Mouse (Mus musculus) embryonic facial prominence, embryonic 10.5 days (tissue): ENCODE data around the gene Dusp6. TPM values are rescaled to one million over a fixed set of nuclear protein-coding genes. Genes with fewer than 3 reads are reported as not detected.

Experiments used
- DNase-seq: peaks from one replicate; pipeline ENCODE4 v3.0.0-alpha.2; 2017; ENCODE audit warnings: low spot score
- H3K27ac ChIP-seq: fragments of 300-500 bp; sonication (generic); replicated peaks from 2 replicates; pipeline ENCODE4 v1.5.1; 2016; ENCODE audit warnings: mild to moderate bottlenecking
- H3K27me3 ChIP-seq: fragments of 300-500 bp; sonication (generic); replicated peaks from 2 replicates; pipeline ENCODE4 v1.6.1; 2016; ENCODE audit warnings: low read depth, mild to moderate bottlenecking; ENCODE audit not compliant: poor library complexity, severe bottlenecking
- H3K36me3 ChIP-seq: fragments of 300-500 bp; sonication (generic); replicated peaks from 2 replicates; pipeline ENCODE4 v1.6.1; 2016; ENCODE audit warnings: mild to moderate bottlenecking, moderate library complexity
- H3K4me1 ChIP-seq: fragments of 300-500 bp; sonication (generic); 2 replicates; pipeline ENCODE4 v1.6.1; 2016
- H3K4me3 ChIP-seq: fragments of 300-500 bp; sonication (generic); 2 replicates; pipeline ENCODE4 v1.5.1; 2016; ENCODE audit warnings: mild to moderate bottlenecking, moderate library complexity
- H3K9me3 ChIP-seq: fragments of 300-500 bp; sonication (generic); 2 replicates; pipeline ENCODE4 v1.6.1; 2016; ENCODE audit warnings: mild to moderate bottlenecking
- WGBS: fragments of 180-500 bp; shearing (Covaris S2); methylation state at CpG from one replicate; pipeline ENCODE4 v1.1.7; 2016; 5-methylcytosine and 5-hydroxymethylcytosine counted together
- polyA plus RNA-seq: library from polyadenylated mRNA; unstranded; fragments of >200 nt; fragmentation: Nextera tagmentation; extraction: Ambion mirVana; gene quantifications from 2 replicates; pipeline ENCODE4 v1.2.1, GENCODE M21; 2016

The Dusp6 gene
- polyA plus RNA-seq, 1 experiment from 2014 or later, result 131 TPM

DNA sequence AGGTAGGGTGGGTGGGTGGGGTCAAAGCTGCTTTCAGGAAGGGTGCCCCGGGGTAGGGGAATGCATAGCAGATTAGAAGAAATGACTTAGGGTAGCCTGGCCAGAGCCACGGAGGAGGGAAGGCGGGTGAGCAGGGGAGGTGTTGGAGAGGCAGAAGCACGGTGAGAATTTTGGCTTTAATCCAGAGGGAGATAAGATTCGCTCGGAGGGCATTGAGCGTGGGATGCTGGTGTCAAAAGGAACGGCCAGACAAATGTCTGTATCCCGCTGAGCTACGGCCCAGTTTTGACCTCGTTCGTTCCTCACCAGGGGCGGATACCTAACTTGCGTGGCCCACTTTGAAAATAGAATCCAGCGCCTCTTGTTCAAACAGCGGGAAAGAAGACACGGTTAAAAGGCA is 23.8 kb downstream of the Dusp6 start:
- 11% methylated on average over 17 of the region's 17 CpGs for WGBS
- H3K4me3 ChIP-seq, result peak overlapping the region; percentile 33; the same call in 1 of the 2 replicates
- H3K36me3 ChIP-seq, result no peaks in the 10 kb centered on the region
- no peaks in the 10 kb centered on the region for H3K9me3 ChIP-seq
- peak overlapping the region; percentile 65; the same call in 1 of the 2 replicates for H3K27ac ChIP-seq
- H3K27me3 ChIP-seq, result no peaks in the 10 kb centered on the region
- DNase-seq, result peak; percentile 26
- H3K4me1 ChIP-seq, result peaks cover 64% of the 10 kb centered on the region

DNA sequence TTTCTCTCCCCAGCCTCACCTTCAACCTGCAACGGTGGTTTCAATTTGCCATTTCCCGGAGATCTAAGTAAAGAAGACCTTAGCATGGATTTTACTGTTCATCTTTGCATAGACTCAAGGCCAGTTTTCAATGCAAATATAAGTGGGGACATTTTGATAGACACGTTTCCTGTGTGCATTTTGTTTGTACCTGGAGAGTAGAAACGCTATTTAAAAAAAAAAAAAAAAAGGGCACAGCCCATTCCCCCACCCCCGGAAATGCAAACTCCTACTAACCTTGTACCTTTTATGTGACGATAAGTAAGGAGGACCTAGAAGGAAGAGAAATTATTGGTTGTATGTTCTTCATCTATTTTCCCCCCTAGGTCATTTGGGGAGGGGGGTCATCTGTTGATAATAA is 24.2 kb downstream of the Dusp6 start:
- Histone ChIP-seq H3K36me3 (no peaks in the 10 kb centered on the region), H3K27me3 (no peaks in the 10 kb centered on the region), H3K9me3 (no peaks in the 10 kb centered on the region), H3K4me1 (peaks cover 64% of the 10 kb centered on the region), H3K27ac (peak overlapping the region; percentile 65; the same call in 1 of the 2 replicates), H3K4me3 (peak overlapping the region; percentile 33; the same call in 1 of the 2 replicates)
- 39% methylated on average over 6 of the region's 6 CpGs for WGBS
- DNase-seq, result no peak

- Histone ChIP-seq H3K4me3 (no peak overlapping the region), H3K9me3 (no peaks in the 10 kb centered on the region), H3K27ac (peak overlapping the region; percentile 54), H3K36me3 (no peaks in the 10 kb centered on the region), H3K4me1 (peaks cover 57% of the 10 kb centered on the region), H3K27me3 (no peaks in the 10 kb centered on the region)
- WGBS, result 70% methylated on average over 5 of the region's 5 CpGs
- no peak for DNase-seq
These were observed 26.1 kb downstream of the Dusp6 start for GRCm38 (mm10) chr10:99289176-99289575.

- Histone ChIP-seq H3K36me3 (no peaks in the 10 kb centered on the region), H3K27ac (no peak overlapping the region), H3K9me3 (no peaks in the 10 kb centered on the region), H3K4me3 (no peak overlapping the region), H3K4me1 (peaks cover 18% of the 10 kb centered on the region), H3K27me3 (no peaks in the 10 kb centered on the region)
- DNase-seq, result no peak
- 88% methylated on average over 3 of the region's 3 CpGs for WGBS
These were observed 30.1 kb downstream of the Dusp6 start for GRCm38 (mm10) chr10:99293111-99293640.

DNA sequence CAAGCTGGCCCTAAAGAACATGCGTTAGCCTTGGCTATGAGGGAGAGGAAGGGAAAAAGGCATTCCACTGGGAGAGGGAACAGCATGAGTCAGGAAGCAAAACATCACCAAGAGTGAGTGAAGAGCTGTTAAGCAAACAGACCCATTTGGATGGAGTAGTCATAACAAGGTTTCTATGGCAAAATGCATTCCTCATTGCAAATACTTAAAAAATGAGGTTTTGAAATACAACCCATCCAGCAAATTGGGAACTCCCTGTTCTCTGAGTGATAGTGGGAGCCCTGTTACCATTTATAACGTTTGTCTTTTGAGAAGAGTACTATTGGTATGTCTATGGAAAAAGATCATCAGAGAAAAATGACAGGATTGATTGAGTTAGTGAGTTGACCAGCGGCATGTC is 34.7 kb downstream of the Dusp6 start:
- Histone ChIP-seq H3K27ac (no peak overlapping the region), H3K27me3 (peaks cover 4% of the 10 kb centered on the region; the same call in 1 of the 2 replicates), H3K4me1 (peaks cover 24% of the 10 kb centered on the region), H3K9me3 (no peaks in the 10 kb centered on the region), H3K4me3 (no peak overlapping the region), H3K36me3 (no peaks in the 10 kb centered on the region)
- 69% methylated on average over 3 of the region's 3 CpGs for WGBS
- DNase-seq, result no peak

DNA sequence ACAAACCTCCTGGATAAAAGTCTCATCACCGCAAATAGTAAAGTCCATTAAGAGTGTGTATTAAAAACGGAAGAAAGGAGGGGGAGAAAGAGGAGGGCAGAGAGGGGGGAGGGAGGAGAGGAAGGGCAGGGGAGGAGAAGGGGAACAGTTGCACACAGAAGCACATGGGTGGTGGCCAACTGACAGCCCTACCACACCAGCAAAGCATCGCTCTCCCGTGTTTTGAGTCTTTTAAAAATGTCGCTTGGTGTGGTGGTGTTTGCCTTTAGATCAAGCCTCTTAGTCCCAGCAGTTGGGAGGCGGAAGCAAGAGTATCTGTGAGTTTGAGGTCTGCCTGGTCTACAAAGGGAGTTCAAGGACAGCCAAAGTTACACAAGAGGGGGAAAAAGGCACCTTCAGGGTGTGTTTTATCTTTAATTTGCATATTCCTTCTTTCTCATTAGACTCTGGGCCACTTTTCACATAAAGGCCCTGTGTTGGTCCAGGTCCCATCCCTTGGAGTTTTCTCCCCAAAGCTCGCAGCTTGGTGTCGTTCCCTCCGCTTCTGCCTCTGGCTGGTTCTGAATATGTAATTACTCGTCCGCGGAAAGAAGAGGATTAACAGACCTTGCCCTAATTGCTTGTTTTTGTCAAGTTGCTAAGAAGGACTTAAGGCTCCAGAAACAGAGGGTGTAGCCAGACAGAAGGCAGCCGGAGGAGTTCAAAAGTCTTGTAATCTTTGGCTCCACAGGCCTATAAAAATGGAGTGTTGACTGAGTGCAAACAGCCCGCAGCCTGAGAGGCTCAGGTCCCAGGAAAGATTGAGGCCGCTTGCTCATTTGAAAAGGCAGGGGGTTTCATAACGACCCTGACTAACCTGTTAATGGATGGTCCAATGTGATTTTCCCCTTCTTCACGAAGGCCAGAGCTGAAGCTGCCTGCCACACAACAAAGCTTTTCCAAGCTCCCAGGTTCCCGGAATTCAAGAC is 35.6 kb downstream of the Dusp6 start:
- 16% methylated on average over 18 of the region's 18 CpGs for WGBS
- Histone ChIP-seq H3K27me3 (peaks cover 4% of the 10 kb centered on the region; the same call in 1 of the 2 replicates), H3K36me3 (no peaks in the 10 kb centered on the region), H3K27ac (peak overlapping the region; percentile 59), H3K4me3 (peak overlapping the region; percentile 28; the same call in 1 of the 2 replicates), H3K9me3 (no peaks in the 10 kb centered on the region), H3K4me1 (peaks cover 24% of the 10 kb centered on the region)
- peak; percentile 45 for DNase-seq

GRCm38 (mm10) chr10:99299303-99299702 is 36.3 kb downstream of the Dusp6 start:
- DNase-seq, result peak; percentile 44
- Histone ChIP-seq H3K9me3 (no peaks in the 10 kb centered on the region), H3K27me3 (peaks cover 4% of the 10 kb centered on the region; the same call in 1 of the 2 replicates), H3K36me3 (no peaks in the 10 kb centered on the region), H3K4me1 (peaks cover 24% of the 10 kb centered on the region), H3K27ac (peak overlapping the region; percentile 59; the same call in 1 of the 2 replicates), H3K4me3 (peak overlapping the region; percentile 28; the same call in 1 of the 2 replicates)
- WGBS, result 10% methylated on average over 9 of the region's 9 CpGs

GRCm38 (mm10) chr10:99302051-99302450 is 39.0 kb downstream of the Dusp6 start:
- 83% methylated on average over 4 of the region's 4 CpGs for WGBS
- Histone ChIP-seq H3K4me3 (no peak overlapping the region), H3K9me3 (no peaks in the 10 kb centered on the region), H3K4me1 (peaks cover 24% of the 10 kb centered on the region), H3K27me3 (peaks cover 4% of the 10 kb centered on the region; the same call in 1 of the 2 replicates), H3K27ac (no peak overlapping the region), H3K36me3 (no peaks in the 10 kb centered on the region)
- DNase-seq, result no peak

GRCm38 (mm10) chr10:99308837-99309236 is 45.8 kb downstream of the Dusp6 start:
- 92% methylated on average over 4 of the region's 4 CpGs for whole genome bisulfite sequencing
- no peak for DNase-seq

DNA sequence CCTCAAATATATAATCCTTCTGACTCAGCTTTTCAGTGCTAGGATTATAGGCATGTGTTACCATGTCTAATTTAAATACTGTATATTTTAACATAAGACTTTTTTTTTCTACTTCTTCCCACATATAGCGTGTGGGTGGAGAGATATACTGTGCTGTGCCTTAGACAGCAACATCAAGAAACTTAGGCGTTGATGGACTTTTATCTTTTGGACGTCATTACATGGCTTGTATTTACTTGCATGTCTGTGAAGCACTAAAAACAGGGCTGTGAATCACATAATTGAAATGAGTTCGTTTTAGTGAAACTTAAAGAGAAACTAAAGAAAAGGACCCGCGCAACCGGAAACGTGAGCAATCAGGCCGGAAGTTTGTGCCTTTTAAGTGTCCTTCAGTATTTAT is 46.6 kb downstream of the Dusp6 start:
- Histone ChIP-seq H3K4me3 (no peak overlapping the region), H3K4me1 (peaks cover 4% of the 10 kb centered on the region; the same call in 1 of the 2 replicates), H3K27ac (no peak overlapping the region), H3K27me3 (no peaks in the 10 kb centered on the region), H3K9me3 (no peaks in the 10 kb centered on the region), H3K36me3 (no peaks in the 10 kb centered on the region)
- WGBS, result 87% methylated on average over 9 of the region's 9 CpGs
- DNase-seq, result no peak

More at GRCm38 (mm10) chr10:99308837-99309236, 45.8 kb downstream of the Dusp6 start:
- Histone ChIP-seq H3K9me3 (no peaks in the 10 kb centered on the region), H3K4me1 (peaks cover 4% of the 10 kb centered on the region; the same call in 1 of the 2 replicates), H3K27me3 (no peaks in the 10 kb centered on the region), H3K36me3 (no peaks in the 10 kb centered on the region), H3K4me3 (no peak overlapping the region), H3K27ac (no peak overlapping the region)

DNA sequence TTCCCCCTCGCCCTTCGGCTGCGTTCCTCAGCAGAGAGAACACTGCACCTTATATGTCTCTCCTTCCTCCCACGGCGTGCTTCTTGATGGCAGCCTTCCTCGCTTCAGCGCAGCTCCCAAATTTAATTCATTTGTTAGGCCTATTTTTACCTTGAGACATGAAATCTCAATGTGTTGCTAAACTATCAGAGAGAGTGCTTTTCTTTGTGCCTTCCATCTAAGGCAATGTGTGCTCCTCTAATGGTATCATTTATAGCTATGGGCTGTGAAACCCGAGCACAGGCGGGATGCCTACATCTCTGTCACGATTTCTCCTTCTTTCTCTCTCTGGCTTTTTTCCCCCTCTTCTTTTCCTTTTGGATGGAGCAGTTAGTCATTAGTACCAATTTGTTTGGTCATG is 47.2 kb downstream of the Dusp6 start:
- Histone ChIP-seq H3K4me3 (no peak overlapping the region), H3K27me3 (no peaks in the 10 kb centered on the region), H3K36me3 (no peaks in the 10 kb centered on the region), H3K9me3 (no peaks in the 10 kb centered on the region), H3K4me1 (peaks cover 4% of the 10 kb centered on the region; the same call in 1 of the 2 replicates), H3K27ac (no peak overlapping the region)
- WGBS, result 85% methylated on average over 10 of the region's 10 CpGs
- no peak for DNase-seq

GRCm38 (mm10) chr10:99311956-99312355 is 48.9 kb downstream of the Dusp6 start:
- Histone ChIP-seq H3K4me1 (peaks cover 4% of the 10 kb centered on the region; the same call in 1 of the 2 replicates), H3K27me3 (no peaks in the 10 kb centered on the region), H3K9me3 (no peaks in the 10 kb centered on the region), H3K4me3 (no peak overlapping the region), H3K27ac (no peak overlapping the region), H3K36me3 (no peaks in the 10 kb centered on the region)
- DNase-seq, result no peak
- WGBS, result 82% methylated on average over 1 of the region's 1 CpGs
